Mouse (Mus musculus) lung, embryonic 15.5 days (tissue): Measurements from ENCODE around the gene Txndc12. TPM values are rescaled to one million over a fixed set of nuclear protein-coding genes. Genes with fewer than 3 reads are reported as not detected.

Experiments used
- ATAC-seq: fragments of 200-750 bp; cut with Nextera tagmentation; 2 replicates; pipeline ENCODE4 v1.8.0; 2017; ENCODE audit warnings: moderate number of reproducible peaks, borderline replicate concordance; ENCODE audit not compliant: low FRiP score, low TSS enrichment; ENCODE audit errors: extremely low read depth
- H3K27ac ChIP-seq: fragments of 300-500 bp; sonication (generic); 2 replicates; pipeline ENCODE4 v1.5.1; 2015; ENCODE audit warnings: moderate library complexity, mild to moderate bottlenecking, inconsistent platforms
- H3K27me3 ChIP-seq: fragments of 300-500 bp; sonication (generic); 2 replicates; pipeline ENCODE4 v1.6.1; 2015; ENCODE audit warnings: inconsistent platforms
- H3K36me3 ChIP-seq: fragments of 300-500 bp; sonication (generic); 2 replicates; pipeline ENCODE4 v1.6.1; 2015; ENCODE audit warnings: inconsistent platforms
- H3K4me1 ChIP-seq: fragments of 300-500 bp; sonication (generic); 2 replicates; pipeline ENCODE4 v1.6.1; 2015; ENCODE audit warnings: inconsistent platforms
- H3K4me2 ChIP-seq: fragments of 300-500 bp; sonication (generic); 2 replicates; pipeline ENCODE4 v1.6.1; 2015; ENCODE audit warnings: inconsistent platforms, mild to moderate bottlenecking, moderate library complexity
- H3K4me3 ChIP-seq: fragments of 300-500 bp; sonication (generic); 2 replicates; pipeline ENCODE4 v1.5.1; 2015; ENCODE audit warnings: mild to moderate bottlenecking, inconsistent platforms
- H3K9ac ChIP-seq: fragments of 300-500 bp; sonication (generic); 2 replicates; pipeline ENCODE4 v1.6.1; 2015; ENCODE audit warnings: inconsistent platforms
- H3K9me3 ChIP-seq: fragments of 300-500 bp; sonication (generic); 2 replicates; pipeline ENCODE4 v1.6.1; 2016; ENCODE audit warnings: inconsistent platforms
- WGBS: fragments of 180-500 bp; shearing (Covaris S2); methylation state at CpG from one replicate; pipeline ENCODE4 v1.1.7; 2015; 5-methylcytosine and 5-hydroxymethylcytosine counted together
- polyA plus RNA-seq: library from polyadenylated mRNA; unstranded; fragments of >200 nt; fragmentation: Nextera tagmentation; extraction: Ambion mirVana; gene quantifications from 2 replicates; pipeline ENCODE4 v1.2.1, GENCODE M21; 2015

Gene Txndc12
- polyA plus RNA-seq, 1 experiment from 2014 or later, result 132 TPM

DNA sequence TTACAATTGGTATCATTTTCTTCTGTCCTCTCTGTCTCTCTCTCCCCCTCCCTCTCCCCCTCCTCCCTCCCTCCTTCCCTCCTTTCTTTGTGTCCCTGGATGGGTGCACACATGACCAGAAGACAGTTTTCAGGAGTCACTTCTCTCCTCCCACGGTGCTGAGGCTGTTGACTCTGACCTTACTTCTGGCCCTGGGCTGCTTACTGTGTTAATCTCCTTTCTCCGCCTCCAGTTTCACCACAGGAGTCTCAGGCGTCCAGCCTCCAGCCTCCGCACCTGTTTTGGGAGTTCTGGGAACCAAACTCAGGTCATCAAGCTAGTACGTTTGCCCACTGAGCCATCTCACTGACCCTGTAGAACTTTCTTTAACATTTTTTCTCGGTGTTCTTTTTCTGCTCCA is 69.7 kb downstream of the Txndc12 start:
- no peaks in the 10 kb centered on the region for H3K9me3 ChIP-seq
- no peak overlapping the region for H3K4me2 ChIP-seq
- no peaks in the 10 kb centered on the region for H3K27me3 ChIP-seq
- 48% methylated on average over 6 of the region's 6 CpGs for WGBS
- H3K9ac ChIP-seq, result no peak overlapping the region
- H3K36me3 ChIP-seq, result no peaks in the 10 kb centered on the region
- no peaks in the 10 kb centered on the region for H3K4me1 ChIP-seq
- no peak for ATAC-seq
- no peak overlapping the region for H3K4me3 ChIP-seq
- H3K27ac ChIP-seq, result no peak overlapping the region

DNA sequence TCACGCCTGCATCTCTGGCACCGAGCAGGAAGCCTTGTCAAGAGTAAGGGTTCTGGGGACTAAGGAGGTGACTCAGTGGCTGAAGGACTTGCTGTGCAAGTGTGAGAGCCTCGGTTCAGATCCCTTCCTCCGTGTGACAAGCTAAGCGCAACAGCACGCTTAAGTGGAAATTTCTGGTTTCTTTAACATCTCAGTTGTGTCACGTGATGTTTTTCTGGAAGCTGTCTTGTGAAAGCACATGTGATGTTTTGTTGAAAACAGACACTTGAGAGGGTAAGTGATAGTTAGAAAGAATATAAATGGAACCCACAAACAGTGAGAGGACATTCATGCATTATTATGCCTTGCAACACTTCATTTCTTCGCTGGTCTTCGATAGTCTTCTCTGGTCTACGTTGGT is 70.4 kb downstream of the Txndc12 start:
- no peak overlapping the region for H3K9ac ChIP-seq
- no peaks in the 10 kb centered on the region for H3K36me3 ChIP-seq
- H3K27me3 ChIP-seq, result no peaks in the 10 kb centered on the region
- no peak overlapping the region for H3K27ac ChIP-seq
- no peak overlapping the region for H3K4me2 ChIP-seq
- no peaks in the 10 kb centered on the region for H3K4me1 ChIP-seq
- ATAC-seq, result no peak
- whole genome bisulfite sequencing, result 78% methylated on average over 10 of the region's 10 CpGs
- H3K9me3 ChIP-seq, result no peaks in the 10 kb centered on the region
- no peak overlapping the region for H3K4me3 ChIP-seq

- Histone ChIP-seq H3K4me3 (no peak overlapping the region), H3K9ac (no peak overlapping the region), H3K27me3 (no peaks in the 10 kb centered on the region), H3K9me3 (no peaks in the 10 kb centered on the region), H3K4me2 (no peak overlapping the region), H3K4me1 (no peaks in the 10 kb centered on the region), H3K36me3 (no peaks in the 10 kb centered on the region), H3K27ac (no peak overlapping the region)
- ATAC-seq, result no peak
- WGBS, result 9% methylated on average over 6 of the region's 6 CpGs
Measured at GRCm38 (mm10) chr4:108905859-108906258, 71.5 kb downstream of the Txndc12 start.

DNA sequence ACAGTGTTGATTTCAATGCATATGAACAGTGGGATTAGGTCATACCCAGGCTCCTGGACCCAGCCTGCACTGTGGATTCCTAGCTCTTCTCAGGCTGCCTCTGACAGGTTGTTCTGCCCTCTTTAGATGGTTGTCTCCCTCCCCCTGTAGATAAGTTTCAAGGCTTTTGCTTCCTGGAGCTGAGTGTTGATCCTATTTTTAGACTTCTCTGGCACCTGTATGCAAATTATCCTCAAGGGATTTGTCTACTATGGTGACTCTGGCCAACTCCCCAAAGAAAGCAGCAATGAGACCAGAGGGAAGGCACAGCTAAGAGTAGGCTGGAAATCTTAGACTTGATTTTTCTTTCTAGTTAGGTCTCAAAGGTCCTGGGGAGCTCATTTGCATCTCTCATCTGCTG is 73.1 kb downstream of the Txndc12 start:
- no peak overlapping the region for H3K4me2 ChIP-seq
- H3K27ac ChIP-seq, result no peak overlapping the region
- no peaks in the 10 kb centered on the region for H3K36me3 ChIP-seq
- no peak overlapping the region for H3K4me3 ChIP-seq
- H3K27me3 ChIP-seq, result no peaks in the 10 kb centered on the region
- H3K9me3 ChIP-seq, result no peaks in the 10 kb centered on the region
- H3K9ac ChIP-seq, result no peak overlapping the region
- ATAC-seq, result no peak
- no peaks in the 10 kb centered on the region for H3K4me1 ChIP-seq

DNA sequence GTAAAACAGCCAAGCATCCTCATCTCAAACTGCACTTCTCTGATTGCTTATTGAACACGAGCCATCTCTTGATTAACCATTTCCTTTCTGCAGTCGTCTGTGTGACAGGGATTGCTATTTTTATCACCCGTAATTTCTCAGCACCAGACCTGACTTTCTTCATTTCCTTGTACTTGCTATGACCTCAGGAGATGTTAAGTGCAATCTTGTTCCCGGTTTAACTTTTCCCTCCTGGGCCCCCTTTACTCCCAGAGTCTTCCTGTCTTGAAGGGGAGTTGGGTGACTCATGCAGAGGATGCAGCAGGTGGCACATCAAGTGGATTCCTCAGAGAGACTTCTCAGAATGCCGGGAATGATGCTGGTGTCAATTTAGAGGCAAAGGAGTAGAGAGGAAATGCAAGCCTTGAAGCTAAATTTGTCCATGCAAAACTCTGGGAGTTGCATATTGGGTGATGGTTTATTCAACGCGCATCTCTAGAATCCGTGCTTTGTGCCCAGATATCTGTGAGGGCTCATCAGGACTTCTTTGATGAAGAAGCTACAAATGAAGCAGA is 75.5 kb downstream of the Txndc12 start:
- H3K4me2 ChIP-seq, result peak overlapping the region; percentile 17; the same call in 1 of the 2 replicates

More for the DNA sequence above, 75.5 kb downstream of the Txndc12 start:
- Histone ChIP-seq H3K4me3 (no peak overlapping the region), H3K9me3 (no peaks in the 10 kb centered on the region), H3K27me3 (no peaks in the 10 kb centered on the region), H3K36me3 (no peaks in the 10 kb centered on the region), H3K27ac (no peak overlapping the region), H3K9ac (no peak overlapping the region), H3K4me1 (peaks cover 11% of the 10 kb centered on the region; the same call in 1 of the 2 replicates)
- 44% methylated on average over 8 of the region's 8 CpGs for WGBS
- no peak for ATAC-seq

Other genes starting within 250 kb of the Txndc12 start
- gene Cc2d1b, start 214.7 kb upstream of the Txndc12 start, polyA plus RNA-seq, result 31.1 and 32.2 TPM in 2 replicates
- gene 3110021N24Rik, start 115.0 kb upstream of the Txndc12 start, polyA plus RNA-seq, result 1.8 and 2.0 TPM in 2 replicates
- 4.6 and 5.1 TPM in 2 replicates for gene Zfyve9, start 53.8 kb upstream of the Txndc12 start, polyA plus RNA-seq
- gene Btf3l4, start 987 bp upstream of the Txndc12 start, polyA plus RNA-seq, result 142 and 154 TPM in 2 replicates
- gene Kti12, start 13.2 kb downstream of the Txndc12 start, polyA plus RNA-seq, result 55.1 and 58.6 TPM in 2 replicates
- gene A730015C16Rik, start 14.0 kb downstream of the Txndc12 start, polyA plus RNA-seq, result 1.7 and 2.3 TPM in 2 replicates
- 7.0 and 7.6 TPM in 2 replicates for gene Rab3b, start 44.5 kb downstream of the Txndc12 start, polyA plus RNA-seq
- 64.2 and 65.8 TPM in 2 replicates for gene Nrd1, start 166.1 kb downstream of the Txndc12 start, polyA plus RNA-seq